In the genomic region with DNA sequence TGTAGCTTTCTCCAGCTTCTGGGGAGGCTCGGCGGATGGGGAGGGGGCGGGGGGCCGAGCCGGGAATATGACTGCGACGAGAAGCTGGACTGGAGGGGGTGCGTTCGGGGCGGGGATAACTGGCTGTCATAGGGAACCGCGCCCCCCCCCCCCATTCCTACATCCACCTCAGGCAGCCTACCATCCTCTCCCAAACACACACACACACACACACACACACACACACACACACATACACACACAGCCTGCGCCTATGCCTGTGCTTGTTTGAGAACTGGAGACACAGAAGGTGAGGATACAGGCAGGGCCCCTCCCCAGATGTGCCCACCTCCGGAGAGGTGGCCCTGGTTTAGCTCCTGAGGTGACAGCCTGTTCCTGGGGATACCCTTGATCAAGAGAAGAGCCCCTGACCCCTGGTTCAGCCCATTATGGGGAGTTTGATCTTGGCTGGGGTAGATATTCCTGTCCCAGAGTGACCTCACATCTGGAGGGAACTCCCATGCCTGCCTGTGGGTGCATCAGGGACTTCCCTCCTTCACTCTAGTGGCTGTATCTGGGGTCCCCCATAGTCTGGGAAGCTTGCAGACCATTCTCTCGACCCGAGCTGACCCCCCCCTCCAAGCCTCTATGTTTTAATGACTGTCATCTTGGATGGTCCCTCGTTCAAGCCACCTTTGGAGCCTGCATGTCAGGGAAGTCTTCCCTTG, we compare ENCODE assay signal across 8 mouse cellular contexts. TPM values are rescaled to one million over a fixed set of nuclear protein-coding genes. Genes with fewer than 3 reads are reported as not detected.
DNase-seq lines count a peak whose midpoint lies in the region; ATAC-seq and TF ChIP-seq lines count a peak whose summit lies in the region.

No protein-coding gene starts in this region.

- TF ChIP-seq CTCF in layer of hippocampus, adult 2 months (conservative IDR thresholded peaks at IDR 0.05) = no peak
- TF ChIP-seq CTCF in intestine, postnatal 0 days (IDR thresholded peaks at IDR 0.05; ENCODE audit: low read depth) = no peak

- no peaks in the 10 kb centered on the region for H3K4me1 ChIP-seq in embryonic facial prominence, embryonic 14.5 days (ENCODE audit: control insufficient read depth, insufficient read depth, low read length)
- H3K4me1 ChIP-seq in intestine, postnatal 0 days (replicated peaks; ENCODE audit: control insufficient read depth, insufficient read depth, low read length) = no peaks in the 10 kb centered on the region
- peaks cover 50% of the 10 kb centered on the region for H3K4me1 ChIP-seq in neural tube, embryonic 14.5 days (ENCODE audit: control insufficient read depth, insufficient read depth, low read length)

- peak overlapping the region; percentile 87 for H3K27ac ChIP-seq in layer of hippocampus, adult 2 months
- H3K27ac ChIP-seq in embryonic facial prominence, embryonic 14.5 days (replicated peaks; ENCODE audit: low read depth, low read length) = no peak overlapping the region
- H3K27ac ChIP-seq in intestine, postnatal 0 days (ENCODE audit: low read depth, low read length) = no peak overlapping the region
- H3K27ac ChIP-seq in neural tube, embryonic 14.5 days (ENCODE audit: low read depth, low read length) = peak overlapping the region; percentile 95

- peak overlapping the region; percentile 74 for H3K4me3 ChIP-seq in layer of hippocampus, adult 2 months
- H3K4me3 ChIP-seq in embryonic facial prominence, embryonic 14.5 days (ENCODE audit: low read depth, low read length) = peak overlapping the region; percentile 65
- H3K4me3 ChIP-seq in intestine, postnatal 0 days (ENCODE audit: low read depth, low read length) = peak overlapping the region; percentile 51
- peak overlapping the region; percentile 78 for H3K4me3 ChIP-seq in neural tube, embryonic 14.5 days (ENCODE audit: low read depth, low read length)

- peak overlapping the region; percentile 67 for H3K9ac ChIP-seq in embryonic facial prominence, embryonic 14.5 days (ENCODE audit: low read depth, low read length)
- H3K9ac ChIP-seq in intestine, postnatal 0 days (ENCODE audit: low read depth, low read length) = 0 out of 2 replicates have a peak overlapping the region, but pooled peaks have one; percentile 7
- H3K9ac ChIP-seq in neural tube, embryonic 14.5 days (replicated peaks; ENCODE audit: low read depth, low read length) = peak overlapping the region; percentile 91

- DNase-seq in layer of hippocampus, adult 2 months (ENCODE audit: low spot score in 2 of 2) = no peak
- DNase-seq in layer of hippocampus, adult 8-10 months (ENCODE audit: low spot score in 2 of 2) = no peak
- no peak for DNase-seq in embryonic facial prominence, embryonic 14.5 days (ENCODE audit: low spot score)
- no peak for DNase-seq in embryo, embryonic 11 days
- DNase-seq in adrenal gland, postnatal 36 days = no peak
- DNase-seq in urinary bladder, postnatal 10 days (ENCODE audit: low spot score) = no peak

- ATAC-seq in embryonic facial prominence, embryonic 14.5 days (ENCODE audit: low read depth) = 0 out of 2 replicates have a peak, but pooled peaks have one; percentile 9
- ATAC-seq in intestine, postnatal 0 days = 0 out of 2 replicates have a peak, but pooled peaks have one; percentile 5
- ATAC-seq in neural tube, embryonic 14.5 days (ENCODE audit: low read depth) = peak; percentile 32; the same call in 1 of the 2 replicates

- no peaks in the 10 kb centered on the region for H3K9me3 ChIP-seq in embryonic facial prominence, embryonic 14.5 days (ENCODE audit: control insufficient read depth, low read length)
- no peaks in the 10 kb centered on the region for H3K9me3 ChIP-seq in intestine, postnatal 0 days (ENCODE audit: control insufficient read depth)
- H3K9me3 ChIP-seq in neural tube, embryonic 14.5 days (ENCODE audit: control insufficient read depth, low read length) = no peaks in the 10 kb centered on the region

- peaks cover 52% of the 10 kb centered on the region for H3K27me3 ChIP-seq in embryonic facial prominence, embryonic 14.5 days (replicated peaks; ENCODE audit: control insufficient read depth, insufficient read depth, low read length)
- peaks cover 50% of the 10 kb centered on the region for H3K27me3 ChIP-seq in intestine, postnatal 0 days (replicated peaks; ENCODE audit: control insufficient read depth, insufficient read depth, low read length)
- H3K27me3 ChIP-seq in neural tube, embryonic 14.5 days (ENCODE audit: control insufficient read depth, insufficient read depth, low read length) = no peaks in the 10 kb centered on the region; the same call in 1 of the 2 replicates

- 11% methylated on average over 13 of the region's 17 CpGs for WGBS in embryonic facial prominence, embryonic 14.5 days
- WGBS in intestine, postnatal 0 days = 10% methylated on average over 15 of the region's 17 CpGs
- 8% methylated on average over 15 of the region's 17 CpGs for WGBS in neural tube, embryonic 14.5 days

- peak overlapping the region; percentile 98 for H3K4me2 ChIP-seq in embryonic facial prominence, embryonic 14.5 days (ENCODE audit: low read depth, low read length)
- H3K4me2 ChIP-seq in intestine, postnatal 0 days (replicated peaks; ENCODE audit: low read depth) = peak overlapping the region; percentile 93
- H3K4me2 ChIP-seq in neural tube, embryonic 14.5 days (ENCODE audit: low read depth, low read length) = peak overlapping the region; percentile 64

- no peaks in the 10 kb centered on the region for H3K36me3 ChIP-seq in embryonic facial prominence, embryonic 14.5 days (ENCODE audit: control insufficient read depth, insufficient read depth, low read length)
- no peaks in the 10 kb centered on the region for H3K36me3 ChIP-seq in intestine, postnatal 0 days (ENCODE audit: control insufficient read depth, insufficient read depth)
- H3K36me3 ChIP-seq in neural tube, embryonic 14.5 days (ENCODE audit: control insufficient read depth, insufficient read depth, low read length) = peaks cover 5% of the 10 kb centered on the region; the same call in 1 of the 2 replicates

RNA-seq across cellular contexts. Expression of gene Asic1, which starts 0.9 kb away (rescaled TPM):
- 10 to 100 TPM; 33.9 to 37.3 TPM for total RNA-seq in layer of hippocampus, adult 2 months (2021)
- 10 to 100 TPM; 29.0 to 38.6 (median 34.0) TPM for total RNA-seq in layer of hippocampus, adult 8-10 months (2022)
- 4.1 and 4.6 TPM in 2 replicates for polyA plus RNA-seq in embryonic facial prominence, embryonic 14.5 days (2014; fragmentation: Nextera tagmentation; extraction: Ambion mirVana)
- polyA plus RNA-seq in intestine, postnatal 0 days (2015; fragmentation: Nextera tagmentation; extraction: Ambion mirVana) = 1.4 and 2.1 TPM in 2 replicates
- polyA plus RNA-seq in neural tube, embryonic 14.5 days (2014; fragmentation: Nextera tagmentation; extraction: Ambion mirVana) = 66.0 and 69.8 TPM in 2 replicates
- under 1 TPM; 0.53 to 0.56 TPM for total RNA-seq in adrenal gland, postnatal 36 days (2021)

RNA-seq across cellular contexts. Expression of gene Racgap1, which starts 19.7 kb away (rescaled TPM):
- total RNA-seq in layer of hippocampus, adult 2 months (2021) = 1 to 10 TPM; 5.0 to 5.2 TPM
- total RNA-seq in layer of hippocampus, adult 8-10 months (2022) = 1 to 10 TPM; 4.0 to 6.1 (median 4.8) TPM
- polyA plus RNA-seq in embryonic facial prominence, embryonic 14.5 days (2014; fragmentation: Nextera tagmentation; extraction: Ambion mirVana) = 75.7 and 89.8 TPM in 2 replicates
- polyA plus RNA-seq in intestine, postnatal 0 days (2015; fragmentation: Nextera tagmentation; extraction: Ambion mirVana) = 23.2 and 25.7 TPM in 2 replicates
- polyA plus RNA-seq in neural tube, embryonic 14.5 days (2014; fragmentation: Nextera tagmentation; extraction: Ambion mirVana) = 45.9 and 65.6 TPM in 2 replicates
- total RNA-seq in adrenal gland, postnatal 36 days (2021) = 1 to 10 TPM; 7.6 to 7.7 TPM

RNA-seq across cellular contexts. Expression of gene Smarcd1, which starts 30.8 kb away (rescaled TPM):
- 100 to 1,000 TPM; 118 to 123 TPM for total RNA-seq in layer of hippocampus, adult 2 months (2021)
- 100 to 1,000 TPM; 106 to 125 (median 113) TPM for total RNA-seq in layer of hippocampus, adult 8-10 months (2022)
- polyA plus RNA-seq in embryonic facial prominence, embryonic 14.5 days (2014; fragmentation: Nextera tagmentation; extraction: Ambion mirVana) = 27.9 and 35.6 TPM in 2 replicates
- 13.2 and 13.3 TPM in 2 replicates for polyA plus RNA-seq in intestine, postnatal 0 days (2015; fragmentation: Nextera tagmentation; extraction: Ambion mirVana)
- 110 TPM in 2 replicates for polyA plus RNA-seq in neural tube, embryonic 14.5 days (2014; fragmentation: Nextera tagmentation; extraction: Ambion mirVana)
- total RNA-seq in adrenal gland, postnatal 36 days (2021) = 10 to 100 TPM; 40.8 to 51.2 TPM

RNA-seq across cellular contexts. Expression of gene Gm17349, which starts 34.2 kb away (rescaled TPM):
- total RNA-seq in layer of hippocampus, adult 2 months (2021) = 1 to 10 TPM; 3.9 to 7.1 TPM
- 1 to 10 TPM; 4.6 to 6.4 (median 5.5) TPM for total RNA-seq in layer of hippocampus, adult 8-10 months (2022)
- not detected in 2 replicates for polyA plus RNA-seq in embryonic facial prominence, embryonic 14.5 days (2014; fragmentation: Nextera tagmentation; extraction: Ambion mirVana)
- 1.2 and 3.0 TPM in 2 replicates for polyA plus RNA-seq in intestine, postnatal 0 days (2015; fragmentation: Nextera tagmentation; extraction: Ambion mirVana)
- not detected in 2 replicates for polyA plus RNA-seq in neural tube, embryonic 14.5 days (2014; fragmentation: Nextera tagmentation; extraction: Ambion mirVana)
- 10 to 100 TPM; 19.6 to 24.6 TPM for total RNA-seq in adrenal gland, postnatal 36 days (2021)

RNA-seq across cellular contexts. Expression of gene Gpd1, which starts 46.2 kb away (rescaled TPM):
- total RNA-seq in layer of hippocampus, adult 2 months (2021) = 100 to 1,000 TPM; 142 to 148 TPM
- 100 to 1,000 TPM; 102 to 138 (median 117) TPM for total RNA-seq in layer of hippocampus, adult 8-10 months (2022)
- 2.0 and 7.3 TPM in 2 replicates for polyA plus RNA-seq in embryonic facial prominence, embryonic 14.5 days (2014; fragmentation: Nextera tagmentation; extraction: Ambion mirVana)
- 124 and 136 TPM in 2 replicates for polyA plus RNA-seq in intestine, postnatal 0 days (2015; fragmentation: Nextera tagmentation; extraction: Ambion mirVana)
- 1.2 and 1.3 TPM in 2 replicates for polyA plus RNA-seq in neural tube, embryonic 14.5 days (2014; fragmentation: Nextera tagmentation; extraction: Ambion mirVana)
- total RNA-seq in adrenal gland, postnatal 36 days (2021) = 1,000 to 10,000 TPM in 1 of 2 experiments, 100 to 1,000 TPM in 1; 945 to 1,041 TPM

Comparison
In these comparisons a context has a peak if more than half of its experiments do, and no peak if none do; other contexts are left out.
1. H3K27ac ChIP-seq: peak in layer of hippocampus, adult 2 months (single experiment) and neural tube, embryonic 14.5 days (single experiment); none in embryonic facial prominence, embryonic 14.5 days (single experiment) and intestine, postnatal 0 days (single experiment).
2. H3K9ac ChIP-seq: peak in every context shown above with its lines; median percentile 91 in neural tube, embryonic 14.5 days; 67 in embryonic facial prominence, embryonic 14.5 days; 7 in intestine, postnatal 0 days.
3. RNA of gene Asic1, which starts 0.9 kb away (total RNA-seq): 29.0 to 38.6 TPM in layer of hippocampus, adult 8-10 months and 33.9 to 37.3 TPM in layer of hippocampus, adult 2 months; 0.53 to 0.56 TPM in adrenal gland, postnatal 36 days; every median in the first group is over 10 times any median in the second.
4. Peak in every context shown above with its lines, with median percentiles within 50 percentile points of each other: H3K4me3 ChIP-seq, ATAC-seq and H3K4me2 ChIP-seq.